ENCODE assay signal across 35 mouse cellular contexts in genomic region chr2:147498731-147499130, GRCm38 (mm10).
"Had no signal": no experiment of that assay in that cellular context is flagged by ENCODE, and none has a peak within 500 bp of the region (broad histone marks: within the 10 kb centered on the region; RNA-seq: fewer than 3 reads in every experiment).

No protein-coding gene starts in this region.

- H3K27me3 ChIP-seq: heart, embryonic 12.5 days; heart, embryonic 13.5 days; heart, embryonic 15.5 days; hindbrain, embryonic 12.5 days; hindbrain, embryonic 13.5 days; hindbrain, embryonic 15.5 days; intestine, embryonic 15.5 days; kidney, embryonic 15.5 days had no signal

- H3K36me3 ChIP-seq: heart, embryonic 10.5 days; heart, embryonic 12.5 days; heart, embryonic 13.5 days; heart, embryonic 15.5 days; hindbrain, embryonic 10.5 days; hindbrain, embryonic 12.5 days; hindbrain, embryonic 13.5 days; hindbrain, embryonic 15.5 days; intestine, embryonic 15.5 days; kidney, embryonic 15.5 days had no signal

- H3K9ac ChIP-seq: heart, embryonic 12.5 days; heart, embryonic 13.5 days; heart, embryonic 15.5 days; hindbrain, embryonic 12.5 days; hindbrain, embryonic 13.5 days; hindbrain, embryonic 14.5 days; hindbrain, embryonic 15.5 days; intestine, embryonic 15.5 days; kidney, embryonic 15.5 days had no signal

- ATAC-seq: hindbrain, embryonic 16.5 days; hindbrain, postnatal 0 days; inflammation-experienced regulatory T-cells, adult 6 months; intestine, embryonic 15.5 days; intestine, embryonic 16.5 days; intestine, postnatal 0 days had no signal

- H3K4me2 ChIP-seq: heart, embryonic 11.5 days; heart, embryonic 12.5 days; heart, embryonic 13.5 days; heart, embryonic 15.5 days; hindbrain, embryonic 12.5 days; hindbrain, embryonic 13.5 days; hindbrain, embryonic 14.5 days; hindbrain, embryonic 15.5 days; intestine, embryonic 15.5 days; kidney, embryonic 15.5 days had no signal

- H3K4me3 ChIP-seq: heart, embryonic 10.5 days; heart, embryonic 12.5 days; heart, embryonic 13.5 days; heart, embryonic 15.5 days; hindbrain, embryonic 10.5 days; hindbrain, embryonic 12.5 days; hindbrain, embryonic 13.5 days; hindbrain, embryonic 15.5 days; intestine, embryonic 15.5 days; kidney, embryonic 15.5 days; layer of hippocampus, adult 2 months had no signal

- H3K9me3 ChIP-seq: heart, embryonic 10.5 days; heart, embryonic 12.5 days; heart, embryonic 13.5 days; heart, embryonic 15.5 days; hindbrain, embryonic 10.5 days; hindbrain, embryonic 12.5 days; hindbrain, embryonic 13.5 days; hindbrain, embryonic 15.5 days; intestine, embryonic 15.5 days; kidney, embryonic 15.5 days had no signal

- H3K27ac ChIP-seq: heart, embryonic 10.5 days; heart, embryonic 13.5 days; heart, embryonic 15.5 days; hindbrain, embryonic 10.5 days; hindbrain, embryonic 12.5 days; hindbrain, embryonic 13.5 days; hindbrain, embryonic 14.5 days; hindbrain, embryonic 15.5 days; hindbrain, postnatal 0 days; intestine, embryonic 15.5 days; kidney, embryonic 15.5 days; kidney, postnatal 0 days; layer of hippocampus, adult 2 months had no signal

- DNase-seq: heart, postnatal 10 days; heart, postnatal 14 days; heart, postnatal 36 days; heart, postnatal 4 days; kidney, adult 11 months; kidney, adult 18-20 months; kidney, adult 2 months; kidney, adult 8-10 months; kidney, adult 9 months; kidney, postnatal 10 days; kidney, postnatal 14 days; kidney, postnatal 25 days; kidney, postnatal 36 days; kidney, postnatal 4 days; layer of hippocampus, adult 9-11 months; layer of hippocampus, postnatal 36 days had no signal

- H3K4me1 ChIP-seq: heart, embryonic 10.5 days; heart, embryonic 12.5 days; heart, embryonic 13.5 days; heart, embryonic 15.5 days; hindbrain, embryonic 10.5 days; hindbrain, embryonic 12.5 days; hindbrain, embryonic 13.5 days; hindbrain, embryonic 15.5 days; intestine, embryonic 15.5 days; kidney, embryonic 15.5 days had no signal
